Mouse (Mus musculus): Measurements from ENCODE around the gene Etnk1. TPM values are rescaled to one million over a fixed set of nuclear protein-coding genes. Genes with fewer than 3 reads are reported as not detected.
"Not testable (repeated sequence)": the region's sequence is repeated elsewhere in the genome, so short reads cannot be mapped to it uniquely, and the experiment has no call there.

Gene Etnk1
- total RNA-seq, 2 experiments from 2014 or later = 15.1 to 21.7 TPM

- DNase-seq = no peak
- TF ChIP-seq CTCF (IDR thresholded peaks at IDR 0.05) = no peak
- intact Hi-C loops (cut with DNase I) = no loop called here
- H3K27ac ChIP-seq = no peak overlapping the region
- no peak overlapping the region for H3K4me3 ChIP-seq
Measured at GRCm38 (mm10) chr6:143140884-143141283, 26.1 kb upstream of the Etnk1 start.

- intact Hi-C loops (cut with DNase I); DNase-seq; H3K27ac ChIP-seq; H3K4me3 ChIP-seq: not testable (repeated sequence)
Measured at GRCm38 (mm10) chr6:143141624-143142592, 25.1 kb upstream of the Etnk1 start.

GRCm38 (mm10) chr6:143142861-143143260 is 24.2 kb upstream of the Etnk1 start:
- intact Hi-C loops (cut with DNase I) = no loop called here
- no peak for DNase-seq
- no peak for TF ChIP-seq CTCF (IDR thresholded peaks at IDR 0.05)
- Histone ChIP-seq H3K27ac (no peak overlapping the region), H3K4me3 (no peak overlapping the region)

GRCm38 (mm10) chr6:143143321-143143720 is 23.7 kb upstream of the Etnk1 start:
- DNase-seq = no peak
- no peak for TF ChIP-seq CTCF (IDR thresholded peaks at IDR 0.05)
- Histone ChIP-seq H3K27ac (no peak overlapping the region), H3K4me3 (peak overlapping the region; percentile 51; the same call in 1 of the 2 replicates)
- intact Hi-C loops (cut with DNase I) = no loop called here

GRCm38 (mm10) chr6:143143775-143144273 is 23.2 kb upstream of the Etnk1 start:
- peak overlapping the region; percentile 51 for H3K4me3 ChIP-seq
- no peak for DNase-seq
- TF ChIP-seq CTCF (IDR thresholded peaks at IDR 0.05) = no peak
- no peak overlapping the region for H3K27ac ChIP-seq
- intact Hi-C loops (cut with DNase I) = no loop called here

- intact Hi-C loops (cut with DNase I) = no loop called here
- Histone ChIP-seq H3K27ac (no peak overlapping the region), H3K4me3 (no peak overlapping the region)
- TF ChIP-seq CTCF (IDR thresholded peaks at IDR 0.05) = no peak
- DNase-seq = no peak
Measured at GRCm38 (mm10) chr6:143144556-143144955, 22.5 kb upstream of the Etnk1 start.

GRCm38 (mm10) chr6:143145051-143145450 is 22.0 kb upstream of the Etnk1 start:
- DNase-seq = no peak
- H3K27ac ChIP-seq = no peak overlapping the region
- TF ChIP-seq CTCF (IDR thresholded peaks at IDR 0.05) = no peak
- H3K4me3 ChIP-seq = no peak overlapping the region
- intact Hi-C loops (cut with DNase I) = no loop called here

GRCm38 (mm10) chr6:143146756-143147155 is 20.3 kb upstream of the Etnk1 start:
- intact Hi-C loops (cut with DNase I) = no loop called here
- peak; percentile 33 for DNase-seq
- no peak for TF ChIP-seq CTCF (IDR thresholded peaks at IDR 0.05)
- H3K27ac ChIP-seq = peak overlapping the region; percentile 46
- peak overlapping the region; percentile 28; the same call in 1 of the 2 replicates for H3K4me3 ChIP-seq

GRCm38 (mm10) chr6:143148868-143149267 is 18.2 kb upstream of the Etnk1 start:
- Histone ChIP-seq H3K27ac (no peak overlapping the region), H3K4me3 (no peak overlapping the region)
- TF ChIP-seq CTCF (IDR thresholded peaks at IDR 0.05) = no peak
- intact Hi-C loops (cut with DNase I) = no loop called here
- no peak for DNase-seq

GRCm38 (mm10) chr6:143149766-143150291 is 17.2 kb upstream of the Etnk1 start:
- H3K27ac ChIP-seq = 0 out of 2 replicates have a peak overlapping the region, but pooled peaks have one; percentile 3
- no peak for DNase-seq
- intact Hi-C loops (cut with DNase I) = no loop called here
- TF ChIP-seq CTCF (IDR thresholded peaks at IDR 0.05) = no peak
- no peak overlapping the region for H3K4me3 ChIP-seq

GRCm38 (mm10) chr6:143151081-143151995 is 15.7 kb upstream of the Etnk1 start:
- DNase-seq; H3K27ac ChIP-seq; H3K4me3 ChIP-seq; intact Hi-C loops (cut with DNase I): not testable (repeated sequence)

- H3K27ac ChIP-seq = no peak overlapping the region
- no peak overlapping the region for H3K4me3 ChIP-seq
- intact Hi-C loops (cut with DNase I) = no loop called here
- no peak for TF ChIP-seq CTCF (IDR thresholded peaks at IDR 0.05)
- DNase-seq = no peak
Measured at GRCm38 (mm10) chr6:143152321-143152827, 14.6 kb upstream of the Etnk1 start.
